Mouse (Mus musculus) frontal cortex, postnatal 36 days (tissue): Measurements from ENCODE around the gene Tubb5.
A peak's percentile ranks its signal among the peaks of the same experiment; 100 is the strongest.

ENCODE experiments used
- DNase-seq, 2 experiments: peaks; one replicate each; pipeline ENCODE4 v3.0.0; 2022; ENCODE audit warnings: low spot score in 2 of 2

The Tubb5 gene

GRCm38 (mm10) chr17:35825109-35825850, 12.8 kb downstream of the Tubb5 start:
- no peak for DNase-seq

- DNase-seq, result no peak
These were observed 13.7 kb downstream of the Tubb5 start for GRCm38 (mm10) chr17:35824402-35824801.

GRCm38 (mm10) chr17:35822964-35823937, 14.9 kb downstream of the Tubb5 start, which contains the start of gene Flot1:
Flot1 (plus strand) TSS chr17:35823230.
- DNase-seq, result peak; percentile 73 to 75

GRCm38 (mm10) chr17:35822564-35822963, 15.5 kb downstream of the Tubb5 start:
- no peak for DNase-seq

- DNase-seq, result peak; percentile 69 to 71
These were observed 16.4 kb downstream of the Tubb5 start, which contains the start of gene Ier3 for GRCm38 (mm10) chr17:35821439-35822430. Ier3 (plus strand) TSS chr17:35821684.

- DNase-seq, result no peak
These were observed 18.0 kb downstream of the Tubb5 start for GRCm38 (mm10) chr17:35820111-35820510.

- no peak for DNase-seq
These were observed 20.9 kb downstream of the Tubb5 start for GRCm38 (mm10) chr17:35817226-35817625.

- DNase-seq, result no peak
These were observed 21.4 kb downstream of the Tubb5 start for GRCm38 (mm10) chr17:35816686-35817085.

- DNase-seq, result no peak
These were observed 22.3 kb downstream of the Tubb5 start for GRCm38 (mm10) chr17:35815836-35816235.

- DNase-seq, result no peak
These were observed 23.4 kb downstream of the Tubb5 start for GRCm38 (mm10) chr17:35814678-35815077.

- no peak for DNase-seq
These were observed 24.5 kb downstream of the Tubb5 start for GRCm38 (mm10) chr17:35813653-35814052.

GRCm38 (mm10) chr17:35813245-35813647, 24.9 kb downstream of the Tubb5 start:
- DNase-seq, result no peak

- DNase-seq, result no peak
These were observed 25.4 kb downstream of the Tubb5 start for GRCm38 (mm10) chr17:35812736-35813135.

GRCm38 (mm10) chr17:35812307-35812706, 25.8 kb downstream of the Tubb5 start:
- DNase-seq, result no peak

- DNase-seq, result no peak
These were observed 27.0 kb downstream of the Tubb5 start for GRCm38 (mm10) chr17:35810900-35811648.

- no peak for DNase-seq
These were observed 28.7 kb downstream of the Tubb5 start for GRCm38 (mm10) chr17:35809395-35809794.

- DNase-seq, result no peak
These were observed 30.0 kb downstream of the Tubb5 start for GRCm38 (mm10) chr17:35808073-35808472.

- DNase-seq, result no peak
These were observed 34.2 kb downstream of the Tubb5 start for GRCm38 (mm10) chr17:35803858-35804399.

GRCm38 (mm10) chr17:35803020-35803419, 35.1 kb downstream of the Tubb5 start:
- no peak for DNase-seq

GRCm38 (mm10) chr17:35800905-35801304, 37.2 kb downstream of the Tubb5 start:
- DNase-seq, result no peak
